Mouse (Mus musculus) liver, embryonic 11.5 days (tissue): Measurements from ENCODE around the gene Rfng. TPM values are rescaled to one million over a fixed set of nuclear protein-coding genes. Genes with fewer than 3 reads are reported as not detected.
"Not testable (repeated sequence)": the region's sequence is repeated elsewhere in the genome, so short reads cannot be mapped to it uniquely, and the experiment has no call there.

Source experiments
- ATAC-seq: fragments of 200-750 bp; cut with Nextera tagmentation; replicated peaks from 2 replicates; pipeline ENCODE4 v1.8.0; 2017; ENCODE audit warnings: moderate number of reproducible peaks, mild to moderate bottlenecking, moderate TSS enrichment, moderate library complexity; ENCODE audit not compliant: low FRiP score
- DNase-seq: peaks from one replicate; pipeline ENCODE4 v3.0.0-alpha.2; 2017; ENCODE audit warnings: low spot score
- H3K27ac ChIP-seq: fragments of 300-500 bp; sonication (generic); 2 replicates; pipeline ENCODE4 v1.5.1; 2014; ENCODE audit warnings: mild to moderate bottlenecking, low read depth, low read length, control low read depth
- H3K27me3 ChIP-seq: fragments of 300-500 bp; sonication (generic); replicated peaks from 2 replicates; pipeline ENCODE4 v1.6.1; 2014; ENCODE audit warnings: low read length, mixed read lengths; ENCODE audit not compliant: control insufficient read depth, insufficient read depth
- H3K36me3 ChIP-seq: fragments of 300-500 bp; sonication (generic); 2 replicates; pipeline ENCODE4 v1.6.1; 2014; ENCODE audit warnings: mild to moderate bottlenecking, low read length, moderate library complexity, mixed read lengths; ENCODE audit not compliant: control insufficient read depth, insufficient read depth
- H3K4me1 ChIP-seq: fragments of 300-500 bp; sonication (generic); replicated peaks from 2 replicates; pipeline ENCODE4 v1.6.1; 2014; ENCODE audit warnings: low read length, mixed read lengths; ENCODE audit not compliant: control insufficient read depth, insufficient read depth
- H3K4me2 ChIP-seq: fragments of 300-500 bp; sonication (generic); 2 replicates; pipeline ENCODE4 v1.6.1; 2014; ENCODE audit warnings: mild to moderate bottlenecking, control low read depth, moderate library complexity
- H3K4me3 ChIP-seq: fragments of 300-500 bp; sonication (generic); 2 replicates; pipeline ENCODE4 v1.5.1; 2014; ENCODE audit warnings: low read depth, low read length, control low read depth
- H3K9ac ChIP-seq: fragments of 300-500 bp; sonication (generic); 2 replicates; pipeline ENCODE4 v1.6.1; 2014; ENCODE audit warnings: low read depth, low read length, control low read depth
- H3K9me3 ChIP-seq: fragments of 300-500 bp; sonication (generic); 2 replicates; pipeline ENCODE4 v1.6.1; 2016; ENCODE audit warnings: low read length, inconsistent platforms, mixed read lengths; ENCODE audit not compliant: control insufficient read depth
- WGBS: fragments of 180-500 bp; shearing (Covaris S2); extraction: QIAGEN DNeasy Blood & Tissue Kit; methylation state at CpG from one replicate; pipeline ENCODE4 v1.1.7; 2014; 5-methylcytosine and 5-hydroxymethylcytosine counted together
- polyA plus RNA-seq: library from polyadenylated mRNA; unstranded; fragments of >200 nt; fragmentation: Nextera tagmentation; extraction: Ambion mirVana; gene quantifications from 2 replicates; pipeline ENCODE4 v1.2.1, GENCODE M21; 2014

Rfng gene
- 30.3 and 33.4 TPM in 2 replicates for polyA plus RNA-seq

GRCm38 (mm10) chr11:120784064-120784791 is at the start of gene Rfng, which contains the start of gene Gps1:
TSS of gene Rfng (minus strand) at chr11:120784207.
TSS of gene Gps1 (plus strand) at chr11:120784272.
- Histone ChIP-seq H3K9ac (peak within 1 kb of the TSS; percentile 96), H3K4me3 (peak within 1 kb of the TSS; percentile 97), H3K27ac (peak within 1 kb of the TSS; percentile 89), H3K36me3 (peaks cover 24% of the 10 kb centered on the region), H3K9me3 (no peaks in the 10 kb centered on the region), H3K27me3 (no peaks in the 10 kb centered on the region), H3K4me1 (peaks cover 18% of the 10 kb centered on the region), H3K4me2 (peak within 1 kb of the TSS; percentile 95)
- under 1% methylated on average over 86 of the region's 107 CpGs for whole genome bisulfite sequencing
- DNase-seq (peak; percentile 90), ATAC-seq (peak; percentile 82)

GRCm38 (mm10) chr11:120832962-120833361 is 49.0 kb upstream of the Rfng start:
- not testable (repeated sequence) for H3K4me2 ChIP-seq, H3K9me3 ChIP-seq, DNase-seq, H3K4me3 ChIP-seq, H3K27ac ChIP-seq, H3K27me3 ChIP-seq, H3K9ac ChIP-seq, H3K36me3 ChIP-seq
- H3K4me1 ChIP-seq = peaks cover 10% of the 10 kb centered on the region
- 74% methylated on average over 5 of the region's 5 CpGs for WGBS
- peak; percentile 70 for ATAC-seq

- Histone ChIP-seq H3K36me3 (no peaks in the 10 kb centered on the region), H3K27ac (no peak overlapping the region), H3K4me1 (peaks cover 10% of the 10 kb centered on the region), H3K4me3 (no peak overlapping the region), H3K9me3 (no peaks in the 10 kb centered on the region), H3K4me2 (no peak overlapping the region), H3K9ac (no peak overlapping the region), H3K27me3 (no peaks in the 10 kb centered on the region)
- DNase-seq (no peak), ATAC-seq (no peak)
- WGBS = 85% methylated on average over 3 of the region's 3 CpGs
Measured at GRCm38 (mm10) chr11:120831659-120832440, 47.8 kb upstream of the Rfng start.

- Histone ChIP-seq H3K27me3 (no peaks in the 10 kb centered on the region), H3K9ac (no peak overlapping the region), H3K36me3 (no peaks in the 10 kb centered on the region), H3K4me3 (no peak overlapping the region), H3K27ac (no peak overlapping the region), H3K9me3 (no peaks in the 10 kb centered on the region), H3K4me1 (peaks cover 17% of the 10 kb centered on the region), H3K4me2 (no peak overlapping the region)
- 80% methylated on average over 12 of the region's 12 CpGs for WGBS
- DNase-seq (no peak), ATAC-seq (no peak)
Measured at GRCm38 (mm10) chr11:120830686-120831085, 46.7 kb upstream of the Rfng start.

- H3K27me3 ChIP-seq = no peaks in the 10 kb centered on the region
- ATAC-seq = no peak
Measured at GRCm38 (mm10) chr11:120829757-120830532, 45.9 kb upstream of the Rfng start.

GRCm38 (mm10) chr11:120828416-120828815 is 44.4 kb upstream of the Rfng start:
- 70% methylated on average over 4 of the region's 4 CpGs for WGBS

More at GRCm38 (mm10) chr11:120829757-120830532, 45.9 kb upstream of the Rfng start:
- no peaks in the 10 kb centered on the region for H3K9me3 ChIP-seq
- H3K36me3 ChIP-seq = no peaks in the 10 kb centered on the region
- H3K4me3 ChIP-seq = no peak overlapping the region
- H3K9ac ChIP-seq = no peak overlapping the region
- no peak overlapping the region for H3K27ac ChIP-seq
- no peak overlapping the region for H3K4me2 ChIP-seq
- WGBS = 80% methylated on average over 10 of the region's 10 CpGs
- H3K4me1 ChIP-seq = peaks cover 23% of the 10 kb centered on the region
- DNase-seq = no peak

GRCm38 (mm10) chr11:120826016-120826953 is 42.3 kb upstream of the Rfng start:
- H3K27ac ChIP-seq = peak overlapping the region; percentile 81; the same call in 1 of the 2 replicates
- peak; percentile 31 for DNase-seq
- H3K27me3 ChIP-seq = no peaks in the 10 kb centered on the region
- ATAC-seq = no peak
- peaks cover 10% of the 10 kb centered on the region for H3K36me3 ChIP-seq
- H3K4me3 ChIP-seq = no peak overlapping the region
- H3K9ac ChIP-seq = no peak overlapping the region
- peaks cover 30% of the 10 kb centered on the region for H3K4me1 ChIP-seq
- WGBS = 83% methylated on average over 8 of the region's 8 CpGs
- no peak overlapping the region for H3K4me2 ChIP-seq
- H3K9me3 ChIP-seq = no peaks in the 10 kb centered on the region

More at GRCm38 (mm10) chr11:120828416-120828815, 44.4 kb upstream of the Rfng start:
- ATAC-seq (no peak), DNase-seq (no peak)
- Histone ChIP-seq H3K4me3 (no peak overlapping the region), H3K27ac (no peak overlapping the region), H3K9me3 (no peaks in the 10 kb centered on the region), H3K4me2 (no peak overlapping the region), H3K27me3 (no peaks in the 10 kb centered on the region), H3K36me3 (no peaks in the 10 kb centered on the region), H3K4me1 (peaks cover 16% of the 10 kb centered on the region), H3K9ac (no peak overlapping the region)
